Mouse (Mus musculus) B cell, adult 67 days (primary cell): ENCODE results near the gene Gm10647. TPM values are rescaled to one million over a fixed set of nuclear protein-coding genes. Genes with fewer than 3 reads are reported as not detected.

Experiments
- total RNA-seq, 2 experiments: library from RNA; stranded (reverse); gene quantifications; 4 replicates each; pipeline ENCODE4 v1.2.4; 2023

Gm10647 gene
- total RNA-seq: not detected

DNA sequence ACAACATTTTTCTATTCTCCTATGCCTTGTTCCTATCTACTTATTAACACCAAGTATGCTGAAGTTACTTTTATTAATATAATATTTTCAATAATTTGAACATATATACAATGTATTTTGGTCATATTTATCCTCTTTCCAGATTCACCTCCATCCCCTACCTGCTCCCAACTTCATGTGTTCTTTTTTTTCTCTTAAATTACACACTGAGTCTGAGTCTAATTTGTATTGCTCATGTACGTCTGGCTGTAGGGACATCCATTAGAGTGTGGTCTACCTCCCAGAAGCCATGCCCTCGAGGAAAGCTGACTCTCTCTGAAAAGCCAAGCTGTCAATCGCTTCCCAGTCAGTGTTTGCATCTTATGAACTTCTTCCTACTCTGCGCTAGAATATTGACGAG, at the start of gene Gm10647:
Gene Gm10647 (plus strand): TSS at position 301 of the 400 bp plus-strand sequence.

DNA sequence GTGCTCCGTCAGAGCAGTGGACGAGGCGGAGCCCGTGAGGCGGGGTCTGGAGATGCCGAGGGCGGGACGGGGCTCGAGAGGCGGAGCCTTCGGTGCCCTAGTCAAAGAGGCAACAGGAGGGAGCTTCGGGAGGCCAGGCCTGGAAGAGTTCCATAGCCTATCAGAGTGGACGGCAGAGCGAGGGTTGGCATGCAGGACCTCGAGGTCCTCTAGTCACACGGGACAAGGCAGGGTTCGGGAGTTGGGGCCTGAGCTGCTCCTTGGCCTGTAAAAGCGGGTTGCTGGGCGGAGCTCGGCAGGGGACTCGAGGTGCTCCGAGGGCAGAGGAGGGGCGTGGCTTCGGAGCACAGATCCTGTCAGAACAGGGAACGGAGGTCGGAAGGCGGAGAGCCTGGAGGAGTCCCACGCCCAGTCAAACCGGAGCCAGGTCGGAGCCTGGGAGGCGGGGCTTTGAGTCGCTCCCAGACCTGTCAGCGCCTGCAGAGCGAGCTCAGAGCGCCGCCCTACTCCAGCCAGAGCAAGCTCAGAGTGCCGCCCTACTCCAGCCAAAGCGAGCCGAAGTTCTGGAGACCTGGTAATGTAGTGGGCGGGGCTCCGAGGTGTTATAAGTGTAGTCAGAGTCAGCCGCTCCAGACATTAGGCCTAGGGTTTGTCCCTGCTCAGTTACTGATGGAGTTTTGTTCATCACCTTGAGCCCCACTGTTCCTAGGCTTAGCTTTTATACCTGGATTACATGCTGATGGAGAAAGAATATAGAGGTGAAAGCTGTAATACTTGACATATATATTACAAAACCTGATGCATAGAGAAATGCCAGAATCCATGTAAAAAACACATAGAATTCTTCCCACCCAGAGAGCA, 1.1 kb upstream of the Gm10647 start, which contains the start of gene Aph1b:
Gene Aph1b (minus strand): TSS at position 27 of the 861 bp plus-strand sequence.

DNA sequence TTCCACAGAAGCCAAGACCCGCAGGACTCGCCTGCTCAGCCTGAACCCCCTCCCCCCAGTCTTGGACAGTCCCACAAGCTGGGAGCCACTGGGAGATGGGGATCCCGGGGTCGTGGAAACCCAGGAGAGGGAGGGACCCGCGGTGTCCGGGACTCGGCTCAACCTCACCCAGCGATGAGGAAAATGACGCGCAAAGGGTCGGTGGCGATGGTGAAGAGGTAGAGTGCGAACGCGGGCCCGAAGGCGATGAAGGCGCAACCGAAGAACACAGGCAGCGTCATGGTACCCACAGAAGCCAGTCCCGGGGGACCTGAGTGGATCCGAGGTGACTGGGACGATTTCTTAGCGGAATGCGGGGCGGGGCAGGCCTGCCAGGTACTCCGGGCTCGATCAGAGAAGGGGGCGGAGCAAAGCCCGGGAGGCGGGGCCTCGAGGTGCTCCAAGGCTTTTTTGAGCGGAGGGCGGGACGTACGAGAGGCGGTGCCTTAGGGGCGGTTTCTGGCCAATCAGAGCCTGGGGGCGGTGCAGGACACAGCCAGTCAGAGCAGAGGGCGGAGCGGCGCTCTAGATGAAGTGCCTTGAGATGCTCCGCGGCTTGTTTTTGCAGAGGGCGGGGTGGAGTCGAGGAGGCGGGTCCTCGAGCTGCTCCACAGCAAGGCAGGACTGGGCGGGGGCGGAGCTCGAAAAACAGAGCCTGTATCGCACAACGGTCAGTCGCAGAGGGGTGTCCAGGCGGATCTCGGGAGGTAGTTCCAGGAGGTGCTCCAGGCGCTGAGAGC, 37.7 kb downstream of the Gm10647 start, which contains the start of gene Aph1c:
Gene Aph1c (minus strand): TSS at position 409 of the 779 bp plus-strand sequence.

Other genes with a start within 250 kb of the Gm10647 start
- 10 to 100 TPM; 93.3 to 96.4 TPM for gene Usp3, start 203.9 kb upstream of the Gm10647 start, total RNA-seq
- gene Car12, start 83.4 kb upstream of the Gm10647 start, total RNA-seq: under 1 TPM; 0.24 to 0.55 TPM
- gene Aph1b, start 1.5 kb upstream of the Gm10647 start, total RNA-seq: 1 to 10 TPM; 1.3 to 2.2 TPM
- 1 to 10 TPM in 1 of 2 experiments, under 1 TPM in 1; 0.49 to 1.5 TPM for gene Aph1c, start 37.7 kb downstream of the Gm10647 start, total RNA-seq
- gene Rab8b, start 122.6 kb downstream of the Gm10647 start, total RNA-seq: 10 to 100 TPM; 34.0 to 36.7 TPM
- 10 to 100 TPM; 56.8 to 59.9 TPM for gene Rps27l, start 149.0 kb downstream of the Gm10647 start, total RNA-seq
- 10 to 100 TPM; 33.9 to 35.6 TPM for gene Lactb, start 178.4 kb downstream of the Gm10647 start, total RNA-seq